Mouse (Mus musculus) CD8-positive naive resting alpha-beta T cell, adult 2 months (primary cell): Measurements from ENCODE around the gene Arih2.

Source experiments
- DNase-seq, 2 experiments: peaks; one replicate each; pipeline ENCODE4 v3.0.0; 2022; ENCODE audit warnings: low read depth in 2 of 2, low spot score in 2 of 2

Gene Arih2

DNA sequence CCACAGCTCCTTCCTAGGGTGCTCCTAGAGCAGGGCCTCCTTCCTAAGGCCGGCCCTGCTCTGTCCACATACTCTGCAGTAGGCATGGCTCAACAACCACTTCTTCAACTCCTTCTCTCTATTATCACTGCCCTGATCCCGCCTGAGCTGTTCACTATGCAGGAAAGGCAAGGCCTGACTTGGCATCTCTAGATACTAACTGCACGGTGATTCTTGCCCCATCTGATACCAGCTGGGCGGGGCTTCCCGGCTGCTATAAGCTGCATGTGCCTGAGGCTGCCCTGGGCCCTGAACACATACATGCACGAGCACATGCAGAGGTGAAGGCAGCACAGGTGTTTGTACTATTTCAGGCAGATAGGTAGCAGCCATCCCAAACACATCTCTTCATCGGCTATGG is 85.1 kb downstream of the Arih2 start:
- DNase-seq, result no peak

GRCm38 (mm10) chr9:108563671-108564070 is 85.5 kb downstream of the Arih2 start:
- DNase-seq, result no peak

DNA sequence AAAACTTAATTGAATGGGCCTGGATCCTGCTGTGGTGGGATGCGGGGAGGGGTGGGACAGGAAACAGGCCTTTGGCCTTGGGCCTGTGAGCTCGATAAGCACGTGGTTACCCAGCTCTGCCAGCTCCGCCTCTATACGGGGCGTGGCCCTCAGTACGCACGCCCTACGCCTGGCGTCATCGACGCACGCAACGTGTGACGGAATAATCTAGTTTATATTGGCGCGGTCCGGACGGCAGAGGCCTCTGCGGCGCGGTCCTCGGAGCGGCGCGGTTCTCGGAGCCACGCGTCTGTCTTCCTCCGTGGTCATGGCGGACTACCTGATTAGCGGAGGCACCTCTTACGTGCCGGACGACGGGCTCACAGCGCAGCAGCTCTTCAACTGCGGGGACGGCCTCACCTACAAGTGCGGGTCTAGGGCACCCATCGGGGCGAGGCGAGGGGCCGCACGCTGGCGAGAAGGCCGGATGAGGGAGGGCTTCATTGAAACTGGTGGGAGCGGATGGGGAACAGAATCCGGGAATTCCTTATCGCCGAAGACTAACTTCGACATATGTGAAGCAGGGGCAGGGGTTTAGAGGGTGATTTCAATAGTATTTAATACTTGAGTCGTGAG is 88.9 kb downstream of the Arih2 start, which contains the start of gene Impdh2:
Gene Impdh2 (plus strand): TSS at position 60 of the 615 bp plus-strand sequence.
- peak; percentile 88 to 93 for DNase-seq

DNA sequence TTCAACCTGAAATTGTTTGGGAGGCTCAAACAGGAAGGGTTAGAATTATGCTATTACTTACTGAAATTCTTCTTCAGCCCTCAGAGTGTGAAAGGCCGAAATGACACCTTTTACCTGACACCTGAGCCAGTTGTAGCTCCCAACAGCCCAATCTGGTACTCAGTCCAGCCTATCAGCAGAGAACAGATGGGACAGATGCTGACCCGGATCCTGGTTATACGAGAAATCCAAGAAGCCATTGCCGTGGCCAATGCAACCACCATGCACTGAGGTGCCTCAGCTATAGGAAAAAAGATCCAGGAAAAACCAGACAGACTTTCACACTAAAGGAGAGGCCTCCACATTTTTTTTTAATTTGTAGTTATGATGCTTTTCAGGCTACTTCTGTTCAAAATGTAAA is 90.0 kb downstream of the Arih2 start:
- no peak for DNase-seq
